Mouse (Mus musculus) stomach, adult 2 months (tissue): Measurements from ENCODE around the gene Zfp385b. TPM values are rescaled to one million over a fixed set of nuclear protein-coding genes. Genes with fewer than 3 reads are reported as not detected.

Experiments used
- polyA plus RNA-seq: library from polyadenylated mRNA; depleted of rRNA; stranded (reverse); fragments of >200 nt; gene quantifications from 2 replicates; pipeline ENCODE4 v1.2.3, GENCODE M21; 2012; rRNA removed

The Zfp385b gene
- polyA plus RNA-seq = 5.1 and 8.5 TPM in 2 replicates

DNA sequence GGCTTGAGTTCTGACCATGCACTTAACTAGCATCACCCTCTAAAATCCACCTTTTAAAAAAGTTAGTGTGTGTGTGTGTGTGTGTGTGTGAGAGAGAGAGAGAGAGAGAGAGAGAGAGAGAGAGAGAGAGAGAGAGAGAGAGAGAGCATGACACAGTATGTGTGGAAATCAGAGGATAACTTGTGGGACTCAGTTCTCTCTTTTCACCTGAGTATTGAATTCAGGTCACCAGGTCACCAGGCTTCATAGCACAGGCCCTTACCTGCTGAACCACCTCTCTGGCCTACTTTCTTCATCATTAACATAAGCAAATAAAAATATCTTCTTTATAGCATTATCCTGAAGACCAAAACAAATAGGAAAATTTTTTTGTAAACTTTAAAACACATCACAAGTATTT lies at the start of gene Zfp385b:
Gene Zfp385b, minus strand, starts transcription at position 101 of the 400 bp plus-strand sequence.

Other genes with a start within 250 kb of the Zfp385b start
- 0.49 and 0.72 TPM in 2 replicates for gene Cwc22, start 126.7 kb upstream of the Zfp385b start, polyA plus RNA-seq